Mouse (Mus musculus) kidney, postnatal 36 days (tissue): Measurements from ENCODE around the gene Btbd8.

Source experiments
- DNase-seq, 2 experiments: peaks; one replicate each; pipeline ENCODE4 v3.0.0; 2021 to 2022; ENCODE audit warnings: mixed read lengths in 2 of 2

Gene Btbd8

DNA sequence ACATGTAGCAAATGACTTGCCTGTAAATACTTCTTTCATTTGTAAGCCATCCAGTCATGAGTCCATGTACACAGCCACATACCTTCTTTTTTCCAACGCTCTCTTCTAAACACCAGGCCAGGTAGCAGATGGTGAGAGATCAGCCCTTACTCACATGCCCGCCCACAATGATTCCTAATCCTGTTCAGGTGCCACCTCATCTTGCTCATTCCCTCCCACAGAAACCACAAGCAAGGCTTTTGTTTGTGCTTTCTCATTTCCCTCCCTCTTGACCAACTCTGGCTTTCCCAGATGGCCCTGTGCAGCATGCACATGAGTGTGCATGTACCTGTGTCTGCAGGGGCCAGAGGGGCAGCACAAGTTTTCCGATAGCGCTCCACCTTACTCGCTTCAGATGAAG, 12.5 kb downstream of the Btbd8 start:
- DNase-seq, result no peak

DNA sequence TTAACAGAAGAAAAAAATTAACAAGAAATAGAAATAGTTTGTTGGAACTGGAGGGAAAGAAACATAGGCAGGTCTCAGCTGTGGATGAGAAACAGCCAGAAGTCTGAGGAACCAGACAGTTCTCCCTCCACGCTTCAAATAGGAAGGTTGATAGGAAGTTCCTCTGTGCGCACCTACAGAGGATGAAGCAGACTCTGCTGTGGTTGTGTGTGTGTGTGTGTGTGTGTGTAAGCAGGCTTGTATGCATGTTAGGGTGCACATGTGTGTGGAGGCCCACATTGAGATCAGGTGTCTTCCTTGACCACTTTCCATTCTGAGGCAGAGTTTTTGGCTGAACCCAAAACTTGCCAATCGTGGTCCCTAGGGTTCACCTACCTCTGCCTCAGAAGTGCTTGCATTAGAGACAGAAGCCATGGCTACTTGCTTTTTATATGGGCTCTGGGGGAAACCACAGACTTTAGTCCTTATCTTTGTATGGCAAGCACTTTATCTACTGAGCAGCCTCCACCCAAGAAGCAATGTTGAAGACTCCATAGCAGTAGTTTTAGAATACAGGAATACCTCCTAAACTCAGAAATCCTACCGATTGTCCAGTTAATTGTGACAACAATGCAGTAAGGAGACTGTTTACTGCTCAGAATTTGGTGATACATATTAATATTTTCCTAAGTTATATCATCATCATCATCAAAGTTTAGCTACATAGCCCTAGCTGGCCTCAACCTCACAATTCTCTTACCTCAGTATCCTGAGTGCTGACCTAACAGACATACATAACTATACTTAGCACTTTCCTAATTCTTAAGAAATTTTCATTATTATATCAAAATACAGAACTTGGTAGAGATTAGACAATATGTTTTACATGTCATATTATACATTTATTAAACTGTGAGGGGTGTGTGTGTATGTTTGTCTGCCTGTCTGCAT, 24.6 kb downstream of the Btbd8 start:
- DNase-seq, result no peak

DNA sequence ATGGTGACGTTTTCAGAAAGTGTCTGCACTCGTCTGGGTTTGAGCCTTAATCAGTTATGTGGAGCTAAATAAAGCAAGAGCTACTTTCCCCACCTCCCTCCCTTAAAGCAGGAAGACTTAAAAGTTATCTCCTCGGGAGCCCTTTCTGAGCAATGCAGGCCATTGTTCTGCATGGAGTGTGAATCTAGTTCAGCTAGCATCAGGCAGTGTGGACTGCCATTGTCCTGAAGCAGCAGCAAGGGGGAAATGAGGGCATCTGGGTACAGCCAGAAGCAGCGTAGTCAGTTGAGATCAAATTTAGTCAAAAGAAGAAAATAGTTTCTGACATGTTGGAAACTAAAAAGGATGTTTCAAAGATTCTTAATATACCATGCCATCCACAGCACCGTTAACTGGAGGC, 28.7 kb downstream of the Btbd8 start:
- no peak for DNase-seq

DNA sequence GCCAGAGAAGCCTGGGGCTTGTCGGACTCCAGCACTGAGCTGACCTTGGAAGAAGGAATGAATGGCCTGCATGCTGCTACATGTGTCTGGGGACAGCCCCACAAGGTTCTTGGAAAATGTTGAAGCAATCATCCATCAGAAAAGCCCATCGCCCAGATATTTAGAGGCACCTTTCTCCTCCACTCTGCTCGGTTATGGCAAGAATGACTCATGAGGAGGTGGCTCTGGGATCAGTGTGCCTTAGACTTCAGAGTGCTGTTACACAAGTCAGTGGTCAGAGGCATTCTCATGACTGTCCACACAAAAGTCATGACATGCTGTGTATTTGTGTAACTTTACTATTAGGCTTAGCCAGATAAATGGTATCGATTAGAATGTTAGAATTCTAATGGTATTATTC, 29.3 kb downstream of the Btbd8 start:
- no peak for DNase-seq

DNA sequence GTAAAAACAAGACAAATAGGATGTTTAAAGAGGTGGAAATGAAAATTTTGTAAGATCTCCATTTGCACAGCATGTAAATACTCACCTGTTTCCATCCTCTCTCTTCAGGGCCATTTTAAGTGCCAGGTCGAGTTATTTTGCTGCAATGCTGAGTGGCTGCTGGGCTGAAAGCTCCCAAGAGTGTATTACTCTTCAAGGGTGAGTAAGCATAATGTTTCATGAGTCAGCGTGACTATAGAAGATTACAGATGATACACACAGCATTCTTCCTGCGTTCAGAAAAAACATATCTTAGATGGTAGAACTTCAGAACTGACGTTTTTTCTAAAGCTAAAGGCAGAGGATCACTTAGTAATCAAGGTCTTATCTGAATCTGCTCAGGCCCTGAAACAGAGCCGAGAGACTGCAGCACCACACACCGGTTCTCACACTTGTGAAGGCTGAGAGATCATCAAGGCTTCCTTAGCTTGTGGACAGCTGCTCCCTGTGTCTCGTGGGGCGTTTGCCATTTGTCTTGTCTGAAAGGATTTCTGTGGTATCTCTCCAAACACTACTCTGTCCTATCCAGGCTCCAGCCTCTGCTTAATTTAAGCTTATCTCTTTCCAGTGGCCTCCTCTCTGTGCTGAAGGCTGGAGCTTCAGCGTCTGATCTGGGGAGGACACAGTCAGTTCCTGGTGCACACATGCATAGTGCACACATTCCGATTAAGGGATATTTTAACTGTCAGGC, 33.0 kb downstream of the Btbd8 start:
- DNase-seq, result no peak

DNA sequence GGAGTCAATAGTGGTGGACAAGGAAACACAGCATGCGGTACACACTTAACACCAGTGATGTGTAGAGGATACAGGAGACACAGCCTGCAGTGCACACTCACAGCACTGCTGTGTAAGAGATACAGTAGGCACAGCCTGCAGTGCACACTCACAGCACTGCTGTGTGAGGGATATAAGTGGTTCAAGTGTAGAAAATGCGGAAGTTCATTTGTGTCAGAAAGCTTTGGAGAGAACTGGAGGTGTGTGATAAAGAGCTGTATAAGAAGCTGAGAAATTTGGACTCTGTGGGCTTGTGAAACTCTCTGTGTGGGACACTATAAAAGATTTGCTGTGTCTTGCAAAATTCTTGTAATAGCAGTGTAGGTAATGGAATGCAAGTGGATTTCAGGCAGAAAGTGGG, 42.4 kb downstream of the Btbd8 start:
- DNase-seq, result no peak

DNA sequence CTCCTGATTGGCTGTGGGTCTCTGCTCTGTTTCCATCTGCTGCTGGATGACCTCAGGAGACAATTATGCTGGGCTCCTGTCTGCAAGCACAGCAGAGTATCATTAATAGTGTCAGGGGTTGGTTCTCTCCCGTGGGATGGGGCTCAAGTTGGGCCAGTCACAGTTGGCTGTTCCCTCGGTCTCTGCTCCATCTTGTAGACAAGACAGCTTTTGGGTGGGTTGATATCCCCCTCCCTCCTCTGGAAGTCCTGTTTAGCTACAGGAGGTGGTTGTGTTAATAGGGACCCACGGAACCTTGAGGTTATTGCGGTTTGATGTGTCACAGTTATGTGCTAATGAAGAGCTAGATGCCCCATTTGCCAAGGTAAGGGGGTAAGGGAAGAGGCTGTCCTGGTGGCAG, 51.2 kb downstream of the Btbd8 start:
- DNase-seq, result no peak

DNA sequence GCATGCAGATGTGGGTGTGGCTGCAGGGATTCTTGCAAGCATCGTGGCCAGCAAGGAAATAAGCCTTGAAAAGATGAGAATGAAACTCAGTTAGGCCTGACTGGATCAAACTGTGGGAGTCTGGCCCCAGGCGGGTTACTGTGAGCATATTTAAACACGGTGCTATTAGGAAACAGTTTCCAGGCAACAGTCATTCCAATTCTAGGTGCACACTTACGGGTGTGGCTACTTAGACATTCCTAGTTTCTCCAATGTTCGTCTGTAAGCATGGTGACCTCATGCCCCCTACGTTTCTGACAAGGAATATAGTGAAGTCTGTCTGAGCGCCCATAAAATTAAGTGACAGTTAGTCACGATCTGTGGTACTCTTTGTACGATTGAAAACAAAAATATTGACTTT, 53.2 kb downstream of the Btbd8 start:
- DNase-seq, result no peak

DNA sequence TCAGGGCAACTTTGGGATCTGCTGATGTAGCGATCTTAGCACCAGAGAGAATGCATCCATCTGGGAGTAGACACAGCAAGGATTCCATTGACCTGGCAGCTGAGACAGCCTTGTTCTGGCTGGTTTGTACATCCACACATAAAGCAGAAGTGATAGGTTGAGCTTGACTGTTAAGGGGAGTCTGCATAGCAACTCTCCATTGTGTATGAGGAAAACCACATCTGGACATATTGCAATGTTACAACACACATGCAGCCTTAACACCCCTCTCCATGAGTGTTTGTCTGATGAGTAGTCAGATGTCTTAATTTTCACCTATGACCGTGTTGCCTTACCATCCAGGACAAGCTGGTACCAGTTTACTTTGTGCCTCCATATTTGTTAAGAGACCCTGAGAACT, 54.7 kb downstream of the Btbd8 start:
- DNase-seq, result no peak

DNA sequence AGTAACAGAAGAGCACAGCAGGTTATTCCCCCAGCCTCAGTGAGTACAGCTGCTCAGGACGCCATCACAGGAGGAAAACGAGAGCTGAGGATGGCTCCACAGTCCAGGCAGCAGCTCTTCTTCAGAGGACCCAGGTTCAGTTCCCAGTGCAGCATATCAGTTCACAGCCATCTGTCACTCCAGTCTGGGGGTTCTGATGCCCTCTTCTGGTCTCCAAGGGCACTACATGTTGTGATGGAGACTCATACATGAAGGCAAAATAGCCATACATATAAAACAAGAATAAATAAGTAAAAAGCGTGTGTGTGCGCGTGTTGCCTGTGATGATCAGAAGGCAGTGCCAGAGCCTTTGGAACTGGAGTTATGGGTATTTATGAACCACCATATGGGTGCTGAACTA, 57.0 kb downstream of the Btbd8 start:
- no peak for DNase-seq

DNA sequence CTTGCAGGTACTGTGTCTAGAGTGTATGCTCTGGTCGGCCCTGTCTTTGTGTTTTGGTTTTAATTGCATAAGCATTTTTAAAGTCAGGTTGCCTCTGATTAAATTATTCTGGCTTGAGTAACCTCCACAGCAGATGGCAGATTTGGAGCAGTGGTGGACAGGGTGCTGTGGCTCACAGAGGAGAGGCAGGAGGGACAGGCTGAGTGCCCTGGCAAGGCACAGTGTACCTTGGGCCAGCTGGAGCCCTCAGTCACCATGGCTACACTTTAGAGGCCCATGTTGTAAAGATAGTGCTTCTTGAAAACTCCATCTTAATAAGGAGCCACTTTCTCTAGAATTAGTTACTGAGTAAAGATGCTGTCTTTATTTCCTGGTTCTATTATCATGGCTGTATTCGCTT, 58.2 kb downstream of the Btbd8 start:
- DNase-seq, result no peak

DNA sequence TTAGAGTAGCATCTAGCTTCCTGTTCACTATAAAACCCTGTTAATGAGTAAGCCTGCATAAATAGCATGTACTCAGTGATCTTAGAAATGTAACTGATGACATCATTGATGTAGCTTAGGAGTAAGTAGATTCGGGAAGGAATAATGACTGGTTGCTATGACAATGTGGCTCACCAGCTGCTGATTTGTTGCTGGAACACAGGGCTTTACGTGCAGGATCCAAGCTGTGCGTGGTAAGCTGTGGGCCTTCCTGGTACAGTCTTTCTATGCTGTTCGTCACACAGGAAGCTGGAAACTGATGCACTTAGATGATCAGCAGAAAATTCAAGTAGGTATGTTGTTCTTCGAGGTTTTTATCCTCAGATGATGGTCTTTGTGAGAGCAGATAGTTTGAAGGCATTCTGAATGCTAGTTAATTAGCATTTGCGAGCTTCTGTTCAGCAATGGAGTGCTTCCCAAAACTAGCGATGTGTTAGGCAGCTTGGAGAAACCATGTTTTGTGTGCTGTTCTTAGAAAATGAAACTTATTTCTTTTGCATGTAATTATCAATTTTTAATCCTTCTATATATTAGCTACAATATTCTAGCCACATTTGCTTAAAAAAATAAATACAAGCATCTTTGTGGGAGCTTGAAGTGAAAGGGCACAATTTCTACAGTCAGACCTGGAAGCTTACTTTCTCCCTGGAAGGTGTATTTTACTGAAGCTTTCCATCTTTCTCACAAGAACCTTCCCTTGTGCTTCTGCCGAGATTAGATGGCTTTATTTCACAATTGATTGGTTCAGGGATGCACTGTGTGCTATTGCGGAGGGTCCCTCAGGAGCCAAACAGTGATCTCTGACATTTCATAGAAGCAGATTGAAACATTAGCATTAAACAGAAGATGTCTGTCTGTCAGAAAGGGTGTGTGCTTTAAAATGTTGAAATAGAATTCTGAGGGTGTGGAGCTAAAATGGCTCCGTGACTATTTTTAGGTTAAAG, 60.0 kb downstream of the Btbd8 start:
- DNase-seq, result no peak

DNA sequence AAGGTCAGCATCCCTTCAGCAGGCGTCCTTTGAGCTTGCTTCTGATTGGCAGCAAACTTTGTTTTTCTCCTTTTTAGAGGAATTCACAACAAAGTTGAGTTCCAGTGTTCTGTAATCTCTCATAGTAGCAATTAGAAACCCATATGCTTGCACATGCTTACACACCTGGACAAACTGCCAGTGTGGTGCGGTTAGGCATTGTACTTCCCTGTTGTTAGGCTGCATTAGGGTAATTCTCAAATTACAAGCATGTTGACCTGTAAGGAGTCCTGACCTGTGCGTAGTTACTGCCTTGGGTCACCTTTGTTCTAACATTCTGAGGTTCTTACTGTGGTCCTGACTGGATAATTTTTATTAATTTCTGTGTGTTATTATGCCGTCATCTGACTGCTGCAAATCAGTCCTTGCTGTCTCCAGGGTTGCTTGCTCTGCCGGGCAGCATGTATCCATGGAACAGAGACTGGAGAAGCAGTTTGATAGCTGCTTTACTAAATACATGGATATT, 61.1 kb downstream of the Btbd8 start:
- DNase-seq, result no peak

DNA sequence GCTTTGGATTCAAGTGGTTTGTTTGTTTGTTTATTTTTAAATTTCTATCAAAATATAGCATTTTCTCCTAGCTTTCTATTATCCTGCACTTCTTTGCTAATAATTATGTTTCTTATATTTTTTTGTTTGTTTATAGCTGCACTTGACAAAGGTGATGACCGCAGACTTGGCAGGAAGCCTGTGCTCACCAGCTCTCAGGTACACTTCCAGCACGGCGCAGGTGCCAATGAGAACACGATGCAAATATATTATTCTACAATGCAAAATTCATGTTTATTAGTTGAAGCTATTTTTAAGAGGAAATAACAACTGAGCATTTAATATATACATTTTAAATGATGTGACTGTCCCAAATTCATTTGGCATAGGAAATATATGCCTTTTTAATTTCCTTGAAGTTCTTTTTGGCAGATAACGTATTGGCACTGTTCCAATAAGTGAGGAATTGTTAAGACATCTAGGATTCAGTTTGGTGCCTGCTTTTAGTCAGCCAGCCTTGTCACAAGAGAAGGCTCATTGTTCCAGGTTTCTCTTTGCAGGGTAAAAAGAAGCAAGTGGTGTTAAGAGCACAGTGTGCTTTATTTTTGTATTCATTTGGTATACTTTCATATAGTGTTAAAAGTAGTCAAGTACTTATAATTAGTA, 62.2 kb downstream of the Btbd8 start:
- DNase-seq, result no peak

DNA sequence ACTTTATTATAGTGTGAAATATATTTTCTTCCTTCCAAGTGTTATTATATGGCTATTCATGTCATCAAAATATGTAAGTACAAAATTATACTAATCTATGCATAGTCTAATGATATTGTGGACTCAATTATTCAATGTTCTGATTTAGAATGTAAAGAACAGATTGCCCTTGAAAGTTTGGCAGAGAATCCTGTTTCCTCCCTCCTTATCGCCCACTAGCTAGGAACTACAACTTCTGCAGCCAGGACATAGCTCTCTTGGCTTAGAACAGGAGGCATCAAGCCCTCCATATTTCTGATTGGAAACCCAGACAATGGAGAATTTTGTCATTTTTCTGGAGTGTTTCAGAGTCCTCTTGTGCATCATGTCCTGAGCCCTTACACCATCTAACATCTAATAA, 62.9 kb downstream of the Btbd8 start:
- DNase-seq, result no peak

DNA sequence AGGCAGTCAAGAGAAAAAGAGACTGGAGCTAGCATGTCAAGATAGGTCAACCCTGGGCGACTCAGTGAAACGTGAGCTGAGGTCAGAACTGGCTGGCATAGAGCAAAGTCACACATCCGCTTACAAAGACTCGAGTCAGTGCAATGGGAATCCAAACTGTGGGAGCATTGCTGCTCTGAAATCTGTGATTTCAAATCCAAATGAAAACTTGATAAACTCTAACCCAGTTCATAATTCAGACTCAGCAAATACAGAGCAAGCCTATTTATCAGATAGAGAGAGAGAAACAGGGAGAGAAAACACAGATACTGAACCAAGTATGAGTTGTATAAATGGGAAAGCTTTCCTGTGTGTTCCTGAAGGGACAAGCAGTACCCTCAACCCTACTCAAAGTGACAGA, 69.5 kb downstream of the Btbd8 start, which contains the start of gene Gm42669:
Gm42669 (plus strand) TSS at position 301 of the 400 bp plus-strand sequence.
- no peak for DNase-seq

DNA sequence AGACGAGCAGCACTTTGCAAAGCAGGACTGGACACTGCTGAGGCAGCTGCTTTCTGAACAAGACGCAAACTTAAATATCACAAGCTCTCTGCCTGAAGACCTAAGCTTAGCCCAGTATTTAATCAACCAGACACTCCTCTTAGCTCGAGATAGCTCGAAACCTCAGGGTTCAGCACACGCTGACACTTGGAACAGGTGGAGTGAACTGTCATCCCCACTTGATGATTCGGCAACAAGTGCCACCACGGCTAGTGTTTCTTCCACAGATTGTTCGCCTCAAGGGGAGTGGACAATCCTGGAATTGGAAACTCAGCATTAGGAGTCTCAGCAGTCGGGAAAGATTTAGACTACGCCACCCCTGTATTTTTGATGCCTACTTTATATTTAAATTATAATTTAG, 72.7 kb downstream of the Btbd8 start:
- DNase-seq, result no peak

DNA sequence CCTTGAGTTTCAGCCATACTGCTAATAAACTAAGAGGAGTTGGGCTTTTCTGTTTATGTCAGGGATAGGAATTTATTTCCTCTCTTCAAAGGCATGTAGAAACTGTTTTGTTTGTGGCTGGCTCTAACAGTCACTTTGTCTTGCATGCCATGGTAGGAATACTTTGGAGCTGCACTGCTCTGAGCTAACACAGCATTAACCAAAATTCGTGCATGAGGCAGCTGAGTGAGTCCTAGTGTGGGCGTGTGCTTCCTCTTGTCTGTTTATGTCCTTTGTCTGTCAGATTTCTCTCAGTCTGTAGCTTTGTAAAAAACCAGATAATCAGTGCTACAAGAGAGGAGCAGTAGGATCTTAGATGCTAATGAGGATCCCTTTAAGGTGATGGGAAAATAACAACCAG, 73.5 kb downstream of the Btbd8 start:
- no peak for DNase-seq

DNA sequence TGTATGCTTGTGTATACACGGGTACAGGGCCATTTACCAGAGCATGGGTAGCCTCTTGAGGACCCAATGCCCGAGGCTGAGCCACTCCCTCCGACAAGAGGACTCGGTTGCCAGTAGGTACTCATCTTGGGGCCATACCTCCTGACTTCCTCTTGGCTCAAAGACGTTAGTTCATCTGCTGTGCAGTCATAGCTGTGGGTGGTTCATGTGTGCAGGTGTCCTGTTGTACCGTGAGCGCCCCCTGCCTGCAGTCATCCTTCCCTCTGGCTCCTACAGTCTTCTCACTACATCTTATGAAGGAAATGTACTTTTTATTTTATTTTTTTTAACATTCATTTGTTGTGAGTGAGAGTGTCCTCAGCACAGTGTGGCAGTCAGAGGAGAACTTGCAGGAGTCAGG, 75.8 kb downstream of the Btbd8 start:
- peak; percentile 19 to 80 for DNase-seq

DNA sequence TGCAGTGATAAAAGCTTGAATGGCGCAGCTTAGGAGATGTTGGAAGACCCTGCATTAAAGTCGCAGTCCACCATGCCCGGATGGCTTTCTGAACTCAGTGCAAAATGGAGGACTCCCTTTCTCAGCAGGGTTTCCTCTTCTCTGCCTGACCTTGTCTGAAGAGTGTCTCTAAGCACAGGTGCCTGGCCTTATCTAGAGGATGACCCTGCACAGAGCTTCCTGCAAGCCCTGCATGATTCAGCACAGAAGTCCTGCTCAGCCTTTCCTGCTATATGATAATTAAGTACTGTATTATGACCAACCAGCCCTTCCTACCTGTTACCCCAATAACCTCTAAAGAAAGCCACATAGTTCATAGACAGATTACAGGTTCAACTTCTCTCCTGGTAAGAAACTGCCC, 77.7 kb downstream of the Btbd8 start:
- no peak for DNase-seq

DNA sequence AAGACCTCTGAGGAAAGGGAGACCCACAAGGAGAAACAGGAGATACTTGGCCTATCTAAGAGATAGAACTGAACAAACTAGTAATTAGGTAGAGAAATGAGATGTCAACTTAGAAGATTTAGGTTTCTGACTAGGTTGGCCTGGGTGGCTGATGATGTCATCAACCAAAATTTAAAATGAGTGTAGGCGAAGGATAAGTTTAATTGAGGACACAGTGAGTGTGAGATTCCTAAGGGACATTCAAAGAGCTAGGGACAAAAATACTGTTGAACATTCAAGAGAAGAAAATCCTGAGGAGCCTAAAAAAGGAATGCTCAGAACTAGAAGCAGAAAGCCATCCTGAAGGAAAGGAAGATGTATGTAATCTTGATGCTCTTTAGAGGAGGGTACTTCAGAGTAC, 78.3 kb downstream of the Btbd8 start:
- no peak for DNase-seq

DNA sequence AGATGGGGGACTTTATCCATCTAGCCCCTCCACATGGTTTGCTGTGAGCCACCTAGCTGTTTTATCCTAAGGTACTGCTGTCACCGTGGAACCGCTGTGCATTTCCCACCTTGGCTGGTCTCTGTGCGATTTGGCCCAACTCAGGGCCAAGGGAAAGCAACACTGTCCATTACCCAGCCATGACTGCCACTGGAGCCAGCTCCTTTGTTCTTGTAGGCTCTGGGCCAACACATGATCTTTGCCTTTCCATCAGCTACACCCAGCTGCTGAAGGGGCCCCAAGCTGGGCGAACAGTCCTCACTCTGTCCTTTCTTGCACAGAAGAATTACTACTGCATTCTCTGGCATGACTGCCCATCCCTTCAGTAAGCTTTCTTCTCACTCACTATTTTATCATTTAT, 80.8 kb downstream of the Btbd8 start:
- no peak for DNase-seq
